Mouse (Mus musculus): ENCODE measurements around the gene Sag.

The Sag gene

DNA sequence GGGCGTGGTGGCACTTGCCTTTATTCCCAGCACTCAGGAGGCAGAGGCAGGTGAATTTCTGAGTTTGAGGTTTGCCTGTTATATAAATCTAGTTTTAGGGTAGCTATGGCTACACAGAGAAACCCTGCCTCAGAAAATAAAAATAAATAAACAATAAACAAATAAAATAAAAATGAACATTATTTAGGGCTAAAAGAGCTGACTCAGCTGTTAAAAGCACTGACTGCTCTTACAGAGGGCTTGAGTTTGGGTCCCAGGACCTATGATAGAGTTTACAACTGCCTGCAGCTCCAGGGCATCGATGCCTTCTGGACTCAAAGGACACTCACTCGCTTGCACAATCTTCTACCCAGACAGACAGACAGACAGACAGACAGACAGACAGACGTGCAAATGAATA, 89.9 kb downstream of the Sag start:
- no peak for DNase-seq (ENCODE audit: low spot score in 2 of 2)
